Mouse (Mus musculus): ENCODE data around the gene Iqcf1.

The Iqcf1 gene

GRCm38 (mm10) chr9:106499667-106500066 is at the start of gene Iqcf1:
Gene Iqcf1 (plus strand): TSS chr9:106499967.
- no peak for DNase-seq

GRCm38 (mm10) chr9:106450661-106451060 is 49.1 kb upstream of the Iqcf1 start:
- DNase-seq: peak; percentile 92 to 94

- peak in 1 of 2 experiments; percentile 12 for DNase-seq
Measured at GRCm38 (mm10) chr9:106451298-106451697, 48.5 kb upstream of the Iqcf1 start.

DNA sequence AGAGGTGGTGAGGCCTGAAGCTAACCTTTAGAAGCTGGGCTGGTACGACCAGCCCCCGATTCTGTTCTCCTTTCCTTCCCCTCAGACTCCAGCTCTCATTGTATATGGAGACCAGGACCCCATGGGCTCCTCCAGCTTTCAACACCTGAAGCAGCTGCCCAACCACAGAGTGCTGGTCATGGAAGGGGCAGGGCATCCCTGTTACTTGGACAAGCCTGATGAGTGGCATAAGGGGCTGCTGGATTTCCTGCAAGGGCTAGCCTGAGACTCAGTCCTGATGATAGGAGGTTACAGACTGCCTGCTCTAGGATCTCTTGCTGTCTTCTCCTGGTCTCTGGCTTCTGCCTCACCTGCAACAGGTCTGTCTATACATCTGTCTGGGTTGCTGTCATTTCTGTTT is 47.9 kb upstream of the Iqcf1 start:
- peak in 1 of 2 experiments; percentile 20 for DNase-seq

DNA sequence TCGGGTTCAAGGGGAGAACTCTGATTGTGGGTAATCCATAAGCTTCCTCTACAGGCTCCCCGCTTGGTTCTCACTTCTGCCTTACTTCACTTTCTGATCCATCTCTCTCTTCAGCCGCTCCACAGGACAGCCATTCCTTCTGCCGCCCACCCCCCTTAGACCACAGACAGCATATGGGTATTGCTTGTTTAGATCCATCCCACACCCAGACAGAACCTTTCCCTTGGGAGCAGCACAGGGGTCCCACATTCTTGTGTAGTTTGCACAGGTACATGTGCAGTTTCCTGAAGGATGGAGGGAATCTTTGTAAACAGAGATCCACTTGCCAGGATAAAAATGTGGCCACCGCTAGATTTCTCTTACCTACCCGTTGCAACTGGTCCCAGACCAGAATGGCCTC is 47.4 kb upstream of the Iqcf1 start:
- DNase-seq: peak in 1 of 2 experiments; percentile 4

- DNase-seq: peak; percentile 85 to 91
Measured at GRCm38 (mm10) chr9:106452821-106453220, 46.9 kb upstream of the Iqcf1 start.

GRCm38 (mm10) chr9:106453271-106454070 is 46.3 kb upstream of the Iqcf1 start, which contains the start of gene Pcbp4:
Gene Pcbp4 (plus strand): TSS chr9:106453291.
- DNase-seq: peak; percentile 84 to 90

DNA sequence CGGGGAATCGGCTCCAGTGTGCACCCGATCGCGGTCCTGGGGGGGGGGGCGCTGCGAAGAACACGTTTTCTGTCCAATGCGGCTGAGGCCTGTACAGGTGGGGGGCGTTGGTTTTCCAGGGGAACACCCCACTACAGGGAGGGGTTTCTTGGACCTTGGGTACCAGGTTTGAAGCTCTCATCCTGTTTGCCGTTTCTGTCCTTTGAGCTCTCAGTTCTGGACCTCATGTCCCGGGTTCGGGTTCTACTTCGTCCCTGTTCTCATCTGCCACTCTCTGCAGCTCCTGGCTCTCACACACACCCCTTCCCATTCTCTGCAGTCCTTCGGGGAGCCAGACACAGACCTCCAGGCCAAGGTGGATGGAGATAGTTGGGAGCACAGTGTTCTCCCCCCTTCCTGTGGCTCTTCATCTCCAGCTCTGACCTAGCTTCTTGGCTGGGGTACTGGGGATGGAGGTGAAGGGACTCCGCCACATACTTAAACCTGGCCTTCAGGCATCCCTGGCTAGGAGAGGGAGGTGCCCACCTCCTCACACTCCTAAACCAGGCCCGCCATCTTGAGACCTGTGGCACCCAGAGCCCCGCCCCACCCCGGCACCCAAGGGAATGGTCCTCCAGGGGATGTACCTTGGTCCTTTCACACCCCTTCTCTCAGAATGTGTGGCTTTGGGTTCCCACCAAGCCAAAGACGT is 45.6 kb upstream of the Iqcf1 start:
- peak in 1 of 2 experiments; percentile 16 for DNase-seq

- DNase-seq: no peak
Measured at GRCm38 (mm10) chr9:106454888-106455681, 44.7 kb upstream of the Iqcf1 start.

- peak in 1 of 2 experiments; percentile 1 for DNase-seq
Measured at GRCm38 (mm10) chr9:106456325-106457162, 43.2 kb upstream of the Iqcf1 start.

DNA sequence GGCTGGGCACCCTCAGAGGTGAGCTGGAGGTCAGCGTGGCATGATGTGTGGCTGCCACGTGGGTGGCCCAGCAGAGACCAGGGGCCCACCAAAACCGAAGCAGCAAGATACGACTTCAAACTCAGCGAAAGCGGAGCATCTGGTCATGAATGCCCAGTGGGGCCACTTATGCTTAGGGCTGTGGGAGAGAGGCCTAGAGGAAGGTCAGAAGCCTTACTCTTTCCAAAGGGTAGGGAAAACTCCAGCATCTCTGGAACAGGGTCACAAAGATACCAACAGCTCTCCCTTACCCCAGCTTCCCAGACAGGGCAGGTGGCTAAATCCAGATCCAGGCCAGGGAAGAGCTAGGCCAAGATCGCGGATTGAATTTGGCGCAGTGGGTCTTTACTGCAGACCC is 42.6 kb upstream of the Iqcf1 start:
- no peak for DNase-seq

DNA sequence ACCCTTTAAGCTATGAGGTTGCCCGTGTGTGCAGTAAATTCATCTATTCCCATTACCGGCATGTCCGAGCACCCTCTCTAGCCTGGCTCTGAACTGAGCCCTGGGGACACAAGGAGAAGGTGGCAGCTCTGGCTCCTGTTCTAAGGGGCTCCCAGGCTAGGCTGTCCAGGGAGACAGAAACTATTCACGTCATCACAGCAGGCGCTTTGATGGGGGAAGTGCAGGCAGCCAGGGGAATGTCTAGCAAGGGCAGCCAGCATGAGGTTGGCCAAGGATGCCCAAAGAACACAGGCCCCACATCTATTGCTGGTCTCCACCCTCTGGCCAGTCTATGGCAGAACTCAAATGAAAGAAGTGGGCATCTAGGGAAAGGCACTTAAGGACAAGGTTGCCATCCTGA is 41.8 kb upstream of the Iqcf1 start:
- no peak for DNase-seq

- no peak for DNase-seq
Measured at GRCm38 (mm10) chr9:106459946-106460345, 39.8 kb upstream of the Iqcf1 start.

DNA sequence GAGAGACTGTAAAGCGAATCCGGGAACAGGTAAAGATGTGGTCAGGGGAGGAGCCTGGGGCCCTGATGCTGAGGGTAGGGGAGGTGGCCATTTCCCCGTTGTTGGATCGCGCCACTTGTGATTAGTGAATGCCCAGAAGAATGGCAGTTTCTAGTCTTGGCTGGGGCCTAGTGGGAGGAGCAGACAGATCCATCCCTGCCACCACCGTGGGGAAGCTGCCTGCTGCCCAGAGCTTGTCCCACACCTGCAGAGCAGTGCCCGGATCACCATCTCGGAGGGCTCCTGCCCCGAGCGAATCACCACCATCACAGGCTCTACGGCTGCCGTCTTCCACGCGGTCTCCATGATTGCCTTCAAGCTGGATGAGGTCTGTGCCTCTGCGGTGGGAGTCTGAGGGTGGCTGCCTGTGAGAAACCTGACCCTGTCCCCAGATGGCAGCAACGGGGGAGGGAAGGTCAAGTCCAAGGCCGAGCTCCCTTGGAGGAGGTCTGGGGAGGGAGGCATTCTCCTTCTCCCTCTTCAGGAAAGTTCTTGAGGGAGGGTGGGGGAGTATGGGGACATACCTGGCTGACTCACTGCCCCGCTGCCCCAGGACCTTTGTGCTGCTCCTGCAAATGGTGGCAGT is 39.3 kb upstream of the Iqcf1 start:
- DNase-seq: no peak

GRCm38 (mm10) chr9:106461026-106461415 is 38.7 kb upstream of the Iqcf1 start:
- DNase-seq: no peak

DNA sequence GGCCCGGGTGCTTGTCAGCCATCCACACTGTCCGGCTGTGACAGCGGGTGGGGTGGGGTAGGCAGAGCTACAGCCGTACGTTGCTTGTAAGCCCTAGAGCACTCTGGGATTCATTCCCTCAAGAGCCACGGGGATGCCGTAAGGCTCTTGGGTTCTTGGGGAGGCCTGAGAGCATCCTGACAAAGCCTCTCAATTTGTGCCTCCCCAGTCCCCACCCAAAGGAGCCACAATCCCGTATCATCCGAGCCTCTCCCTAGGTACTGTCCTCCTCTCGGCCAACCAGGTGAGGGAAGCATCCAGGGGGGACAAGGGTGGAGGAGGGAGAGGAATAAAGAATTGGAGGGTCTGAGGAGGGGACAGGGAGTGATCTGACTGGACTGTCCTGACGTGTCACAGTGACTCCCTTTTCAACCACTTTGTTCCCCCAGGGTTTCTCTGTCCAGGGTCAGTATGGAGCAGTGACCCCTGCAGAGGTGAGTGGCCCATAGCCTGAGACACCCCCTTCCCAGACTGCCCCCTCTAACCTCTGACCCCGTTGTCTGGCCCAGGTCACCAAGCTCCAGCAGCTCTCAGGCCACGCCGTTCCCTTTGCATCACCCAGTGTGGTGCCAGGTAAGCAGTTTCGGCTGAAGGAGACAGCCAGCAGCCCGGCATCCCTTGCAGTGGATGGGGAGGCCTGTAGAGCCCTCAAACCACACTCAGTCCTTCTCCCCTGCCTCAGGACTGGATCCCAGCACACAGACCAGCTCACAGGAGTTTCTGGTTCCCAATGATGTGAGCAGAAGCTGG is 37.9 kb upstream of the Iqcf1 start:
- DNase-seq: no peak

DNA sequence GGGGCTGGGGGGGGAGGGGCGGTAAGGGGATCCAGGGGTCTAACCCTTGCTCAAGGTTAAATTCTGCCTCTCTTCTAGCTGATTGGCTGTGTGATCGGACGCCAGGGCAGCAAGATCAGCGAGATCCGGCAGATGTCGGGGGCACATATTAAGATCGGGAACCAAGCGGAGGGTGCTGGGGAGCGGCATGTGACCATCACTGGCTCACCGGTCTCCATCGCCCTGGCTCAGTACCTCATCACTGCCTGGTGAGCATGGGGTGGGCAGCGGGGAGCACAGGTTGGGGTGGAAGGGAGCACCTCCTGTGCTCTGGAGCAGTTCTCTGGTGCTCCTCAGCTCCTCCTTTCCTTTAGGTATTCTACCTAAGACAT is 37.4 kb upstream of the Iqcf1 start:
- no peak for DNase-seq

DNA sequence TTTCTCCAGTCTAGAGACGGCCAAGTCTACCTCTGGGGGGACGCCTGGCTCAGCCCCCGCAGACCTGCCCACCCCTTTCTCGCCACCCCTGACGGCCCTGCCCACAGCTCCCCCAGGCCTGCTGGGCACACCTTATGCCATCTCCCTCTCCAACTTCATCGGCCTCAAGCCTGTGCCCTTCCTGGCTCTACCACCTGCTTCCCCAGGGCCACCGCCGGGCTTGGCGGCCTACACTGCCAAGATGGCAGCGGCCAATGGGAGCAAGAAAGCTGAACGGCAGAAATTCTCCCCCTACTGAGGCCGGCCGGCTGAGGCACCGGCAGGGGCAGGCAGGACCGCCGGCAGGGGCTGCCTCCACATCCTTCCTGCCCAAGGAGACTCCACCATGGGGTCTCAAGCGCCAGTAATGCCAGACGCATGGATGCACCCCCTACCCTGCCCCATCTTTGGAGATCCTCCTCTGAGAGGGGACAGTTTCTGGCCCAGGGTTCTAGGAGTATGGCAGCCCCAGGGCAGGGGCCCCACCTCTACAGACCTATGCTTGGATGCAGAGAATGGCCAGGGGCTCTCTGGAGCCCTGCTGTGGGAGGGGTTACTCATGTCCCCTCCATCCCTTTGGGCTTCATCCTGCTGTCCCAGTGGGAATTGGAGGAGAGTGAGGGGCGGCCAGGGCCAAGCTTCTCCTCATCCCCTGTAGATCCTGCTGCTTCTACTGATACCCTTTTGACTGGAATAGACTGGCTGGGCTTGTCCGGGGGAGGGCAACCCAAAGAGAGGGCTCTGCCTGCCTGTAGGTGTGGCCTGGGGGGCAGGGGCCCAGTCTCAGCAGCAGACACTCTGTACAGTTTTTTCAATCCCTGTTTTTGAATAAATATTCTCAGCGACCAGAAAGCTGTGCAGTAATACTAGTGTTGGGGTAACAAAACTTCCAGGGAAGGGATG is 36.4 kb upstream of the Iqcf1 start:
- no peak for DNase-seq

- peak in 1 of 2 experiments; percentile 75 for DNase-seq
Measured at GRCm38 (mm10) chr9:106464751-106465541, 34.8 kb upstream of the Iqcf1 start.

Data from kidney, postnatal 36 days (tissue).